Mouse (Mus musculus): ENCODE measurements around the gene Trip12.

Gene Trip12

DNA sequence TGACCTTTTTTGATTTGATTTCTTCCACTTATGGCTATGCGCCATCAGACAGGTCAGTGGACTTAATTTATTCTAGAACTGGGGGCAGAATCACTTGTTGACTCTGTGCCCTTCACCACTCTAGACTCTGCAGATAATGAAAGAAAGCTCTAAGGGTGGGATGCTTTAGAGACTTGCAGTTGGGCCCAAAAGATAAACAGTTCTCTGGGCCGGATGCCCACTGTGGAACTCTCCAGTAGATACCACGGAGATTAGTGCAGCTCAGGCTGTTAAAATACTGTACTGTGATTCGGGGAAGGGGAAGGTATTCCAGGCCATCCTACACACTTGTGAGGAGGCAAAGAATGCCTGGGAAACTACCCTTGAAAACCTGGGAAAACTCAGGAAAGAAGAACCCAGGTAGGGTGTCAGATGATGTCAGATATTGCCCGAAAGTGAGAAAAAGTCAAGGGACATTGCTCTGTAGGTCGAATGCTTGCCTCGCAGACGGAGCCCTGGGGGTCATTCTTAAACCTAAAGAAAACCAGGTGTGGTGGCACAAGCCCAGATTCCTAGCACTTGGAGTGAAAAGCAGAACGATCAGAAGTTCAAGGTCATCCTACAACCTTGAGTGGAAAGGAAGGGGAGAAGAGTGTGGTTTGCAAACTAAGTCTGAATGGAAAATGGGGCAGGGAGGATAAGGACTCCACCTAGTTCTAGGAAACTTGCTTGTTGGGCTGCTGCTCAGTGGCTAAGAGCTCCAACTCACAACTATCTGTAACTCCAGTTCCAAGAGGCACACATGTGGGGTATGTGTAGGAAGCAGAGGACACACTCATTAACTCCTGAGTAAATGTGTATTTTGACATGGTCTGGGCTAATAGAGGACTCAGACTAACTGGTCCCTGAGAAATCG lies 20.3 kb upstream of the Trip12 start:
- DNase-seq (ENCODE audit: low spot score in 2 of 2), result no peak

DNA sequence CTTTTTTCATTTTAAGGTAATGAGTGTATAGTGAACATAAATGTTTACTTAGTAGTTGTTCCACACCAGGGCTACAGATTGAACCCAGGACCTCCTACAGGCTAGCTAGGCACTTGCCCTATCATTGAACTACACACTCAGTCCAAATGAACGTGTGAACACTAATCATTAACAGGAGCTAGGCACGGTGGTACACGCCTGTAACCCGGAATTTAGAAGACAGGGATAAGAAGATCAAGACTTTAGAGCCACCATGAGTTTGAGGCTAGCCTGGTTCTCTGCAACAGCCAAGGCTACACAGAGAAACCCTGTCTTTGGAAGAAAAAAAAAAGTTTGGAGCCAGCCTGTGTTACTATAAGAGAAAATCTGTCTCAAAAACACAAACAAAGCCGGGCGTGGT lies 19.3 kb upstream of the Trip12 start:
- no peak for DNase-seq (ENCODE audit: low spot score in 2 of 2)

DNA sequence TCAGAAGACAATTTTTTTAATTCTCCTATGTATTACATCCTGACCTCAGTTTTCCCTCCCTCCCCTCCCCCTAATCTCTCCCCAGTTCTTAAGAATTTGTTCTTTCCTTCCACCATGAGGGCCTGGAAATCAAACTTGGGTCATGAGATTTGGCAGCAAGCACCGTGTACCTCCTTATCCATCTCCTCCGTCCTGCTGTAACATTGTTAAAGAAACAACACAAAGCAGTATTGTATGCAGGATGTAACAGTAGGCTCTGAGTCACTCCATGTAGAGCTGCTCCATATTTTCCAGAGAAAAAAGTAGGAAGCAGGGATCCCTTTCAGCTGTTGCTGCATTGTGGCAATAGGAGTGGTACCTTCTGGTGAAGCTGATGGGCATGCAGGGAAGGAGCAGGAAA lies 15.4 kb upstream of the Trip12 start:
- DNase-seq (ENCODE audit: low spot score in 2 of 2), result no peak

DNA sequence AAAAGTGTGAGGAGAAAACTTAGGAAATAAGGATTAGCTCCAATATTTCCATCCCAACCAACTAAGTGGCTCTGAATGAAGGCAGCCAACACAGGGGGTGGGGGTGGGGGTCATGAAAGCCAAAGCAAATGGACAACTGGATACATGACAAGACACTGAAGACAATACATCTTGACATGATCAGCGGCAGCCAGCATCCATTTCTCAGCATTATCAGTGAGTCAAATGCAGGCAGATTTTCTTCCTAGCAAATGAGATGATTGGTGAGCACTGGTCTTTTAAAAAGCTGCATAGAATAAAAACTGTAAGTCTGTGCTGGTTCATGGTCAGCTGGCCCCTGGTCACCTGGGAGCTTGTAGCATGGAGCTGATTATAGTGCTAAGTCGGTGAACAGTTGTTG lies 14.7 kb upstream of the Trip12 start:
- DNase-seq (ENCODE audit: low spot score in 2 of 2), result no peak

DNA sequence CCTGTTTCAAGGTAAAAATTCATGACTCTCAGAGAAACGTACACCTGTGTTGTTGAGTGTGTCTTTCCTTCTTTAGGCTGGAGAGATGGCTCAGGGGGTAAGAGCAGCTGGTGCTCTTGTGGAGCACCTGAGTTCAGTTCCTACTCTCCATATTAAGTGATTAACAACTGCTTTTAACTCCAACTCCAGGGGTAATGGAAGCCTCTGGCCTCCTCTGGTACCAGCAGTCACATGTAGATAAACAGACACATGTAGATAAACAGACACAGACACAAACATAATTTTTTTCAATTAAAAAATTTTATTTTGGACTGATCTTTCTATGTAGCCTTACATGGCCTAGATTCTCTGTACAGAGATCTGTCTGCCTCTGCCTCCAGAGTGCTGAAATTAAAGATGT lies 13.4 kb upstream of the Trip12 start:
- no peak for DNase-seq (ENCODE audit: low spot score in 2 of 2)

DNA sequence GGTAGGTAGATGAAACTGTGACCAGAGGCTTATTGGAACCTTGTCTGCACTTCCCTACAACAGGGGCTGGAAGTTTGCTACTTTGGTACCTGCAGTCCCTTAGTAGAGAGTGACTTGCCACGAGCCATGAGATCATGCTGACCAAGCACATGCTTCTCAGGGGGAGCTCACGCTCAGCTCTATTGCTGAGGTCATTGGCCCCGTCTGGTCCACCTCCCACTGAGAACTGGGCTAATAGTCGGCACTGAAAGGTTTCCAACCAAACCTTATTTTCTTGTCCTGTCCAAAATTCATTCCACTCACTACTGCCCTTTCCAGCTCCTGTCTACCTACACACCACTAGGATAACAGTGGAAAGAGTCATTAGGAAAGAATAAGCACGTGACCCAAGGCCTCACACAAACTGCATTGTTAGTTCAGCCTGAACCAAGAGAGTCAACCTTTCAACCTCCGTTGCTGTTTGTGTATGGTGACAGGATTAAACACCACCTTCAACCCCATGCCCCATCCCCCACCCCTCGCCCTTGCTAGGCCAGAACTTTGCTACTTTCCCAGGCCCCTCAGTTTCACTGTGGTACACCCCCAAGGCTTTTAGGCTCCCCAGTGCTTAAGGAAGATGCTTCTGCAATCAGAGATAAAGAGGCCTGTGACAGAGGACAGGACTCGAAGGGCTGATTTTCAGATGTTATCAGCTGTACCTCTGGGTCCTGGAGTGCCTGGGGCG lies 11.4 kb upstream of the Trip12 start:
- DNase-seq (ENCODE audit: low spot score in 2 of 2), result no peak

DNA sequence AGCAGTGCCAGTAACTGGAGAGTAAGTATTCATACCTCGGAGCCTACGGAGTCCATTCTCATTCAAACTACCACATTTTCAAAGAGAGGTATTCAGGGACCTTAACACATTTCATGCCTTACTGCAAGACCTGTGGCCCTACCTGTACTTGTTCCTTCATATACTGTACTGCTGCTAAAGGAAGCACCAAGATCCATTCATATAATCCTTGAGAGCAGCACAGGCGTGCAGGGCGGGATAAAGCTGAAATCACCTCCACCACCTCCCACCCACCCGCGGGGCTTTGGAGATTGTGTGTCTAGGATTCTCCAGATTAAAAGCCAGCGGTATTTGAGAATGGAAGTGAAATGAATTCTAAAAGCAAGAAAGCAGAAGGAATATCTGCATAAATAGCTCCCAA lies 10.2 kb upstream of the Trip12 start:
- DNase-seq (ENCODE audit: low spot score in 2 of 2), result no peak

DNA sequence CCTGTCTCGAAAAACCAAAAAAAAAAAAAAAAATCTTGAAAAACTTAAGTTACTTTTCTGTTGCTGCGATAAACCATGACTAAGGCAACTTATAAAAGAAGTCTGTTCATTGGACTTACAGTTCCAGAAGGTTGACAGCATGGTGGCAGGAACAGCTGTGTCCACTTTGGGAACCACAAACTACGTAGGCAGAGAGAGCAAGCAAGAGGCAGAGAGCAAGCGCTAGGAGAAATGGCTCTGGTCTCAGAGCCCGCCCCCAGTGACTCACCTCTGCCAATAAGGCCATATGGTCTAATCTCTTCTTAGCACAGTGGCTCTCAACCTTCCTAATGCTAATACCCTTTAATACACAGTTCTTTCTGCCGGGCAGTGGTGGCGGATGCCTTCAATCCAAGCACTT lies 9.5 kb upstream of the Trip12 start:
- DNase-seq (ENCODE audit: low spot score in 2 of 2), result no peak

DNA sequence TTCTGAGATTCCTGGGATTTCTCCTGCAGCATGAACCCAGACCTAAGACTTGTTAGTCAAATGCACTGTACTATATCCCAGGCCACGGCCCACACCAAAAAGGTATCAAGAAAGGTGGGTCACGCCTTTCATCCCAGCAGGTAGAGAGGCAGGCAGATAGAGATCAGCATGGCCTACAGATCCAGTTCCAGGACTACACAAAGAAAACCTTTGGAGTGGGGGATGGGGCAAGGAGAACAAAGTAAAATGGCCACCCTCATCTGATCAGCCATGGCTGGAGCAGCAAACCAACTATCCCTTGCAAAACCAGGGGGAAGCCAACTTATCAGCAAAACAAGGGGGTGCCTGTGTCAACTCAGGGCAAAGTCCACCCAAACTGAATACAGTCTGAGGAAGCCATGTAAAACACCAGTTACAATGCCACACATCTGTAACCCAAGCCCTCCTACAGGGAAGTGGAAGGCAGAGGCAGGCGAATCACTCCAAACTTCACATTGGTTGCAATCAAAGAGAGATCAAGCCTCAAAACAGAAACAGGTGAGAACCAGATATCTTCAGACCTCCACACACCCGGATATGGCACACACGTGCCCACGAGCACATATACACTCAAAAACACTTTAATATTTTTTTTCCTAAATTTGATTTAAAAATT lies 8.6 kb upstream of the Trip12 start:
- DNase-seq (ENCODE audit: low spot score in 2 of 2), result no peak

DNA sequence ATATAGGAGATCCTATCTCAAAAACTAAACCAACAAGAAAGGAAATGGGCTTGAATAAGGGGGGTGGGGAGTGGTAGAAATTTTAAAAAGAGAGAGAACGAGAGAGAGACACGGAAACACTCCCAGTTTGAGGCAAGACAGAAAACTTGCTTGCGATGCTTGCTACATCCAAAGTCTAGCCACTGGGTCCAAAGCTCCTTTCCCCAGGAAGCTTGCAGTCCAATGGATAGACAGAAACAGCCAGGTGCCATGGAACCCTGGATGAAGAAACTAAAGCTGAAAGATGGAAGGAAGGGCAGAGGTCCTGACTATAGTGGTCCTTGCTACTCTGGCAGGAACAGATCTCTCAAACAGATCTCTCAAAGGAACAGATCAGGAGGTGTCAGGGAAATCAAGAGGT lies 8.0 kb upstream of the Trip12 start:
- no peak for DNase-seq (ENCODE audit: low spot score in 2 of 2)

DNA sequence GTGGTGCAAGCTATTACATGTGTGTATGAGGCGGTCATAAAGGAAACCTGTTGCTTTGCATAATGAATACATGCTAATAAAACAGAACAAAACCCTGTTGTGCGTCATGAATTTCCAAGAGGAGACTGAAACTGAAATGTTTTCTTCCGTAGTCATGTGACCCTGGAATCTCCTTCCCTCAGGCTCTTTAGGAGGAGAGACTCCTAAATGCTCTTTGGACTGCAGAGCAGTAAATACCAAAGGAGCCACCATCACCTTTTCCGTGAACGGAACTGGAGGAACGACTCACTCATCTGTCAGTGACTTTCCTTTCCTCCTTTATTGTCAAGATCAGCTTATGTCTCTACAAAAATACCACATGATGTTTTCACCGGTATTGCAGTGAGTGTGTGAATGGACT lies 7.4 kb upstream of the Trip12 start:
- no peak for DNase-seq (ENCODE audit: low spot score in 2 of 2)

DNA sequence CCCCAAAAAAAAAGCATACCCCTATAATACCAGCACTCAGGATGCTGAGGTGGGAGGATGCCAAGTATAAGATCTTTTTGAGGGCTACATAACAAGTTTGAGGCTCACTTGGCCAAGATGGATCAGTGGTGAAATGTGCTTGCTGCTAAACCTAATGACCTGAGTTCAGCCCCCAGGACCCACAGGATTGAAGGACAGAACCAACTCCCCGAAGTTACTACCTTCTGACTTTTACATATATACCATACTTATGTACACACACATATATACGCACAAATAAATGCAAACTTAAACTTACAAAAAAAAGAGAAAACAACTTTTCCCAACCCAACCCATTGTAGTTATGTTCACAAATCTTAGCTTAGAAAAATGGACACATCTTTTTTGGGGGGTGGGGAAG lies 3.0 kb upstream of the Trip12 start:
- no peak for DNase-seq (ENCODE audit: low spot score in 2 of 2)

DNA sequence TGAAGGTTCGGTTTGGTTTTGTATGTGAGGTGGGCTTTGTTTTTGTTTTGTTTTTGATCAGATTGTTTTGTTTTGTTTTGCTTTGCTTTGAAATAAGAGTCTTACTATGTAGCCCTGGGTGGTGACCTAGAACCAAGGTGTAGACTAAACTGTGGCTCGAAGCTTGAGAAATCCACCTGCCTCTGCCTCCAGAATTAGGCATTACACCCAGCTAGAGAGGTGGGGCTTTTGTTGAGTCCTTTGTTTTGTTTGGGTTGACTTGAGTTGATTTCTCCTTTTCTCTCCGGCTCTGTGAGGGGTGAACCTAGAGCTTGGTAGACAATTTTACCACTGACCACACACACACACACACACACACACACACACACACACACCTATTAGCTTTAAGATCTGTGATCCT lies 745 bp upstream of the Trip12 start:
- no peak for DNase-seq (ENCODE audit: low spot score in 2 of 2)

DNA sequence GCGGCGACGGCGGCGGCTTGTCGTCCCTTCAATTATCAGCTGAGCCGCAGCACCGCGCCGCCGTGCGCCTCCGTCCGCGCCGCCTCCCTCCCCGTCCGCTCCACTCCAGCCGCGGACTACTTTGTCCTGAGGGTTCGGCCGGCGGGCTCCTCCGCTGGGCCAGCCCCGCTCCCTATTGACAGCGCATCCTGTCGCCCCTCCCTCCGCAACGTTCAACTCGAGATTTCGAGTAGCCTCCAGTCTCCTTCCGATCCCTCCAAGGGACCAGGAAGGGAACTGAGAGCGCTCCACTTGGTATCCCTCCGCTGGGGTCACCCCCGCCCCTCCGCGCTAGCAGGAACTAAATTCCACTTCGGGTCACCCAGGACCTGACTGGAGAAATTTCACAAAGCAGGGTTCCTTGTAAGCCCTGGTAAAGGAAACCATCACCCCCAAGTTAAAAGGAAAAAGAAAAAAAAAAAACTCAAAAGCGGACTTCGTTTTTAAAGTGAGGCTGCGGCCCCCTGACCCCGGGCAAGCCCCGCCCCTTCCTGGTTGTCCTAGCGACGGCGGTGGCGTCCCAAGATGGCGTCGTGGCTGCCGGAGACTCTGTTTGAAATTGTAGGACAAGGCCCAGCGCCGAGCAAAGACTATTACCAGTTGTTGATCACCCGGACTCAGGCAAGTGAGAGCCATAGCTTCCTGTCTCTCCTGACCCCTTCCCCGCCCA lies 853 bp downstream of the Trip12 start, which contains the start of gene Fbxo36:
Gene Fbxo36 (plus strand): TSS at position 533 of the 709 bp plus-strand sequence.
- DNase-seq (ENCODE audit: low spot score in 2 of 2), result peak; percentile 85 to 88

DNA sequence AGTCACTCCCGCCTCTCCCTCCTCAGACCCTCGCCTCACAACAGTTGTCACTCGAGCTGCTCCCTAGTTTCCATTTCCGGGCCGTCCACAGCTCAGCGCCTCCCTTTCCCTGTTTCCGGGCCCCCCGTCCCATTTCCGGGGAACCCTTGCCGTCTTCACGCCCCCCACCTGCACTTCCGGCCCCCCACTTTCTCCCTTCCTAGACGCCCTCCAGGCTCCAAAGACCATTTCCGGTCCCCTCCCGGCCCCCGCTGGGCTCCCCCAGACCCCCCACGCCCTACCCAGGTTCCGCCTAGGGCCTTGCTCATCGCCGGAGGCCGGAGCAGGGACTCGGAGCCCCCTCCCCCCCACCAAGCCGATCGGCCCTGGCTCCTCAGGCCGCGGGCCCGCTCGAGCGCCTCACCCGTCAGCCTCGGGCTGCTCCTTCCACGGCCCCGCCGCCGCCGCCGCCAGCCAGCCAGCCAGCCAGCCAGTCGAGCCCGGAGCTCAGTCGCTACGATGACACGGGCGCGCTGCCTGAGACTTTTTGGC lies 1.6 kb downstream of the Trip12 start:
- DNase-seq (ENCODE audit: low spot score in 2 of 2), result peak; percentile 32 to 50

DNA sequence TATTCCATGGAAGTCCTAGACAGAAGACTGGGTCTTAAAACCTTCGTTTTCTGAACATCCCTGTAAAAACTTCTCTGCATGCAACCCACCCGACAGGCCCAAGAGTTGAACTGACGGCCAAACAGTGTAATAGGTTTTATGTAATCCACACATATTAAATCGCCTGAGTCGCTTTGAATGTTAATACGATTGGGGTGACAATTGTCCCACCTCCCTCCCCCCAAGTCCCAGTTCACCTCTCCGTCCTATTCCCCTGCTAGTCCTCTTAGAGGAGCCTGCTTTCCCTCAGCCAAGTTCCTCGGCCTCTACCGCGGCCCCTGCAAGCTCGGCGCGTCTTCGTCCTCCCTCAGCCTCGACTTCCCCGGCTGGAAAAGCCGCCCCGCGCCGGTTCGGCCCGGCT lies 2.2 kb downstream of the Trip12 start:
- DNase-seq (ENCODE audit: low spot score in 2 of 2), result no peak

DNA sequence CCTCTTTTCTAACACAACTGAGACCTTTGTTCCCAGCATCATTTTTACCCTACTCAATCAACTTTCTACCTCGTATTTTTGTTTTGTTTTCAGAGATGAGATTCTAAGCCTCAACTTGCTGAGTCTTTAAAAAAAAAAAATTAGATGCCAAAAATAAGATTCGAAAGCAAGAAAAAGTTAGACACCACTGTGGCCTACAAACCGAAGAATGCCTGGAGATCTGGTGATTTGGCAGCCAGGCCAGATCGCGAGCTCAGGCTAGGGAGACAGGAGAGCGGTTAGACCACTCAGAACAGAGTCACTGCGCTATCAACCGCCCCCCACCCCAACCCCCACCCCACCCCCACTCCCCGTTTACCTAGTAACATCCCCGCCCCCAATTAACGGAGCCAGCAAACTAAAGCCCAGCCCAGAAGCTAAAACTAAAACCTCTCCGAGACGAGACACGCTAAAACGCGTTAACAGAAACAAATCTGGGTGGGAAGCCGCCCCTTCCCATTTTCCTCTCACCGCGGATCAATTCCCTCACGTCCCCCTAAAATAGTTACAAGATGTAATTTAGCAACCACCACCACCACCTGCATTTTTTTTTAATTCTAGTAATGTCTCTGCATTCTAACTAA lies 2.7 kb downstream of the Trip12 start:
- DNase-seq (ENCODE audit: low spot score in 2 of 2), result no peak

DNA sequence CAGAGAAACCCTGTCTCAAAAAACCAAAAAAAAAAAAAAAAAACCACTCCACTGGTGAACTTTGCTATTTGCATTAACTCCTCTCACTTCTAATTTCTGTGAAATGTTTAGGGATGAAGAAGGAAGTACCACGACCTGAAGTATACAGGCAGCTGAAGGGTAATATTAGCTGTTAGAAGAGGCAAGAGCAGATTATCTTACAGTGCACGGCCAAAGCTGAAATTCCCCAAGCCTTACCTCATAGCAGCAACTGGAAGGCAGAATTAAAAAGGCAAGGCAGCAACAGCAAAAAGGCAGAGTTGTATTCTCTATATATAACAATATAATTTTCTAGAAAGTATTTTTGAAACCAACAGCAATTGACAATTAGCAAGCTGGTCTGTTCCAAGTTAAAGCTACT lies 15.2 kb downstream of the Trip12 start:
- DNase-seq (ENCODE audit: low spot score in 2 of 2), result no peak

DNA sequence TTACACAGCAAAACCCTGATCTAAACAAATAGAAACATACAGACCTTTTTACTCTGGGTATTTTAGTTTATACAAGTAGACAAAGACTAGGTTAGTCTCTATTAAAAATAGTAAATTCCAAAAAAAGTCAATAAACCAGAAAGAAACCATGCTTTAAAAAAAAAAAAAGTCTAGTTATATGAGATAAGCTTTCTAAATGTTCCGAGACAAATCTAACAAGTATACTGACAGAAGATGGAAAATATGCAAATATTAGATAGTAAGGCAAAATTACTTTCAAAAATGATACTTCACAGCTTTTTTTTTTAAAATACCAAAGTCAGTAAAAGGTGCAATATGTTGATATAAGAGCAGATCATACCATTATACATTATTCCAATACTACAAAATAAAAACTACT lies 22.7 kb downstream of the Trip12 start:
- no peak for DNase-seq (ENCODE audit: low spot score in 2 of 2)

DNA sequence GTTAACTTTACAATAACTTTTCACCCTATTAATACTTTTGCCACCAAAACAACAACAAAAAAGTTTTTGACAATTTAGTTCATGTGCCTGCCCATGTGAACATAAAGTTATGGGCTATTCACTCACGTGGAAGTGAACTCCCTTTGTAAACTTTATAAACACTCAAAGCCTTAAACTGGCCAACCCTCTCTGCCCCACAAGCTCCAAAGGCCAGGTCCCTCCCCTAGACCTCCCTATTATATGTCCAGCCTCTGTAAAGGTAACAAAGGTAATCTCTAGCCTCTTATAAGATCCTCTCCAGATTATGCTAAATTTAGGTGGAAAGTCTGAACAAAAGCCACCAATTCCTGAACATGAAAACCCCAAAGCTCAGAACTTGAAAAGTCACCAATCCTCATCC lies 36.5 kb downstream of the Trip12 start:
- DNase-seq (ENCODE audit: low spot score in 2 of 2), result no peak

DNA sequence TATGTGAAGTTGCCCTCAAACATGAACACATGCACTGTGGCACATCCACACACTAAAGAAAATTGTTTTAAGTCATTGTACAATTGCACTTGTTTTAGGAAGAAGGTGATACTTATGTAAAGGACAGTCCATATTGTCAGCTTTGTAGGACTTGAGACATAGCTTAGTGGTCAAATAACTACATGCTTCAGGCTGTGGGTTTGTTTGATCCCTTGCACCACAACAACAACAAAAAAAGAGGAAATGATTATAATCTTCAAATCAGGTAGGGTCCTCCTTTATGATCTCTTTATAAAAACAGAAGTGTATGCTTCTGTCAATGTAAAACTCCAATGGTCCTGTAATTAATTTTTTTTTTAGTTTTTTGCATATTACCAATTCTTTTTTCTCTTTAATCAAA lies 41.1 kb downstream of the Trip12 start:
- no peak for DNase-seq (ENCODE audit: low spot score in 2 of 2)
